Mouse (Mus musculus) heart, adult 8-10 months (tissue): ENCODE measurements around the gene Styk1. TPM values are rescaled to one million over a fixed set of nuclear protein-coding genes. Genes with fewer than 3 reads are reported as not detected.

Experiments used
- DNase-seq: peaks from one replicate; pipeline ENCODE4 v3.0.0; 2022; ENCODE audit warnings: low spot score
- total RNA-seq, 4 experiments: library from RNA; stranded (reverse); gene quantifications; 2 replicates each; pipeline ENCODE4 v1.2.4; 2022

The Styk1 gene
- under 1 TPM in 3 of 4 experiments, not detected in 1; 0.17 to 0.49 (median 0.19) TPM for total RNA-seq

DNA sequence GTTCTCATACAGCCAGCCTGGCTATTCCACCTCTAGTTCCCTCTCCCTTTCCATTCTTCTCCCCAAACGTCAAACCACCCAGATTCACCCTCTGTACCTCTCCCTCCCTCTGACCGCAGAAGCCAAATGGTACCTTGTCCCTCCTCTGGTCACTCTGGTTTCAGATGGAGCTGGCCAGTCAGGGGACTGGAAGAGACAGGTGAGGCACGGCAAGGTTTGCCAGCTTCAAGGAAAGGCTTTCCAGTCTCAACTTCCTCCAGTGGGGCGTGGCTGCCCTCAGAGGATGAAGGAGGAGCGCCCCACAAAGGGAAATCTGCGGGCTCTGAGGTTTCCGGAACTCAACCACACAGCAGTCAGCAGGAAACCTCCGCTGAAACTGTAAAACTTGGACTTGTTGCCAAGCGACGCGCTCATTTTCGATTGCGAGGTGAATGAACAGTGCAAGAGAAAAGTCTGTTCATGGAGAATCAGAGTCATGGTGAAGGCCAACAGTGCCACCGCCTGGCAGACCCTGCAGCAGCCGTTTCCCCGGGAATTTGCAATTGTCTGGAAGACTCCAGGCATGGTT is at the start of gene Styk1:
Gene Styk1, minus strand, starts transcription at position 246 of the 568 bp plus-strand sequence.
- DNase-seq, result peak; percentile 58

GRCm38 (mm10) chr6:131403036-131403435 is 49.6 kb upstream of the Styk1 start:
- no peak for DNase-seq

DNA sequence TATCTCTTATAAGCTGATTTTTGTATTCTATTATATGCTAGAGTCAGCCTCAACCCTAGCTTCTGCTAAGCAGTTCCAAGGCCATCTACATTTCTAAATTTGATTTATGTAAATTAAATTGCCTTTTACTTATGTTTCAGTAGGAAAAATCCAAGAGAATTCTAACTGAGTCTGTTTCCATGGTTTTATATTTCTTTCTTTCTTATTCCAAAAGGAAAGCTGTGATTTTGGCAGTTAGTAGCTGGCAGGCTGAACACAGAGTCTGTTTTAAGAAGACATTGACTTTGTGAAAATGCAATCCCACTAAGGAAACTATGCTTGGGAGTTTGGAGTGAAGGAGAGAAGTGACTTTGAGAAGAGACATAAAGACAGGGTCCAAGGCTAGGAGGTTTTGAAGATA is 49.2 kb upstream of the Styk1 start:
- DNase-seq, result no peak

- DNase-seq, result no peak
Measured at GRCm38 (mm10) chr6:131401259-131401658, 47.9 kb upstream of the Styk1 start.

DNA sequence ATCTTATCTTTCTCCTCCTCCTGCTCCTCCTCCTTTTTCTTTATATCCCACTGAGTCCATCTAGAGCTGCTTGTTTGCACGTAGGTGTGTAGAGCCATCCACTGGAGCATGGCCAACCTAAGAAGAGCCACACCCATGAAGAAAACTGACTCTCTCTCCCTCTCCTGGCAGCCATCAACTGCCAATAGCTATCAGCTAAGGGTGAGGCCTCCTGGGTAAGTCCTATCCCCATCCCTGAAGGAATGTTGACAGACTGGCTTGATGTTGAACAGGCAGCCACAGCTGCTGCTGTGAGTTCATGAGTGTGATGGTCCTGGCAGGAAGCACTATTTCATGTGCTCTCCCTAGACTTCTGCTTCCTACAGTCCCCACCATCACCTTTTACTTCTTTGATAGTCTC is 43.3 kb upstream of the Styk1 start:
- DNase-seq, result no peak

GRCm38 (mm10) chr6:131393873-131394660 is 40.7 kb upstream of the Styk1 start:
- DNase-seq, result no peak

DNA sequence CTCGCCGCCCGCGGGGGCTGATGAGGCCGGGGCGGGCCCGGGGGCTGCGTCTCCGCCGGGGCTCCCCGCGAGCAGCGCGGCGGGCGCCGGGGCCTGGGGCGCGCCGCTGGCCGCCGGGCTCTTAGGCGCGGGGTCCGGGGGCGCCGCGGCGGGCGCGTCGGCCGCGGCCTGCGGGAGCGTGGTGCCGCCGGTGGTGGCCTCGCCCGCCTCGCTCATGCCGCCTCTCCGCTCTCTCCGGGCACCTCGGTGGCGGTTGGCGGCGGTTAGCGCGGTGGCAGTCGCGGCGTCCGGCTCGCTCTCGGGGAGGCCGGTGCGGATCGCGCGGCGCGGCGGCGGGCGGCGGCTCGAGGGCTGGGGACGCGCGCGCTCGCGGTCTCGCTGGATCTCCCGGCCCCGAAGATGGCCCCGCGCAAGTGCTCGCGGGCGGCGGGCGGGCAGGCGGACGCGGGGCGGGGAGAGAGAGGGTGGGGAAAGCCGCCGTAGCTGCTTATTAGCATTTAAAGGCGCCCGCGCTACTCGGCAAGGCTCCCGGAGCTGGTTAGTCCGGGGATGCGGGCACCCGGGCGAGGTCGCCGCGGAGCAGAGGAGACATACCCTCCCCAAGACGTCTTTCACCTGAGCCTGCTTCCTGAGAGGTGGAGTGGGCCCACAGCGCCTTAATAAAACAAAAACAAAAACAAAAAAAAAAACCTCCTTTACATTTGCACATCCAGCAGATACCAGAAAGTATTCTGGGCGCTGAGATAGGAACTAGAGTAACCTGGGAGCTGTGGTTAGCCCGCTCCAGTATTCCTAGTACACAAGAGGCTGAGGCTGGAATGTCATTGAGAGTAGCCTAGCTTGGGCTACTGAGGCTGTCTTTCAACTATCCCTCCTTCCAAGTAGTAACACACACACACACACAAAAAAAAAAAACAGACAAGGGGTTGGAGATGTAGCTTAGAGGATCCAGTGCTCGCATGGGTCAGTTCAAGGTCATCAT is 34.9 kb upstream of the Styk1 start, which contains the start of gene Ybx3:
Gene Ybx3, minus strand, starts transcription at position 437 of the 982 bp plus-strand sequence.
- peak; percentile 88 for DNase-seq

GRCm38 (mm10) chr6:131387221-131388039 is 34.0 kb upstream of the Styk1 start:
- peak; percentile 45 for DNase-seq

- DNase-seq, result no peak
Measured at GRCm38 (mm10) chr6:131386416-131387019, 33.1 kb upstream of the Styk1 start.

GRCm38 (mm10) chr6:131385469-131385868 is 32.1 kb upstream of the Styk1 start:
- no peak for DNase-seq

DNA sequence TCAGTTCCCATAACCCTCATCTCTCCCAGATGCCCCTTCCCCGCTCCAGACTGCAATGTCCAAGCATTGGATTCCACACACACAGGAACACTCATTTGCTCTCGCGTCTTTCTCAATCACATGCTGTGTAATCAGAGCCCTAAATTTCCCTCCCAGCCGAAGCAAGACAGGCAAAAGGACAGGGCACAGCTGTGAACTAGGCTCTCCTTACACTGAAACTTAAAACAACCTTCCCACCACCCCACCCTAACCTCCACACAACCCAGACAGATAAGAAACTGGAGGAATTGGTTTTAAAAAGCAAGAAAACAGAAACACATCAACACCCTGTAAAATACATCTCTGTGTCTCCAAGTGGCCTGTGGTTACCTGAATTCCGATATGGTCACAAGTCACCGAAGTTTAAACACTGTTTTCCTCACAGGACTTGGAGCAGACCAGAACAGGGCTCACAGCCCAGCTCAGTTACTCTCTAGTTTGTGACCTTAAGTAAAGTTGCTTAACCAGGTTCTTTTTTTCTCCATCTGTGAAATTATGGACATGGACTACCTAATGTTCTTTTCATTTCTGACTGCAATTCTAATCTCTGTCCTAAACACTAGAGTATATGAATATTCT is 30.4 kb upstream of the Styk1 start:
- no peak for DNase-seq

DNA sequence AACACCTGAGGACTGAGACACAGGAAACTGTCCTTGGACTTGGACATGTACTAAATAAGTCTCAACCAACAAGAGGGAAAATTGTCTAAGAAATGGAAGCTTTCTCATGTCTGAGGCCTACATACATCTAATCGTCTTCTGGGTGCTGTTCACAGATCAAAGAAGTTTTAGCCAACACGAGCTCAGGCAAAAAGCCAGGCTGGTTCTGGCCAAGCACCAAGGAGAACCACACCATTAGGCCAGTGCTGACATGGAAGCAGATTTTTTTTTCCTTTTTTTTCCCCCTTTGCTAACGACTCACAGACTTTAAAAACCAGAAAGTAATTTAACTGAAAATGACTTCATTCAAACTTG is 29.6 kb upstream of the Styk1 start:
- peak; percentile 35 for DNase-seq

DNA sequence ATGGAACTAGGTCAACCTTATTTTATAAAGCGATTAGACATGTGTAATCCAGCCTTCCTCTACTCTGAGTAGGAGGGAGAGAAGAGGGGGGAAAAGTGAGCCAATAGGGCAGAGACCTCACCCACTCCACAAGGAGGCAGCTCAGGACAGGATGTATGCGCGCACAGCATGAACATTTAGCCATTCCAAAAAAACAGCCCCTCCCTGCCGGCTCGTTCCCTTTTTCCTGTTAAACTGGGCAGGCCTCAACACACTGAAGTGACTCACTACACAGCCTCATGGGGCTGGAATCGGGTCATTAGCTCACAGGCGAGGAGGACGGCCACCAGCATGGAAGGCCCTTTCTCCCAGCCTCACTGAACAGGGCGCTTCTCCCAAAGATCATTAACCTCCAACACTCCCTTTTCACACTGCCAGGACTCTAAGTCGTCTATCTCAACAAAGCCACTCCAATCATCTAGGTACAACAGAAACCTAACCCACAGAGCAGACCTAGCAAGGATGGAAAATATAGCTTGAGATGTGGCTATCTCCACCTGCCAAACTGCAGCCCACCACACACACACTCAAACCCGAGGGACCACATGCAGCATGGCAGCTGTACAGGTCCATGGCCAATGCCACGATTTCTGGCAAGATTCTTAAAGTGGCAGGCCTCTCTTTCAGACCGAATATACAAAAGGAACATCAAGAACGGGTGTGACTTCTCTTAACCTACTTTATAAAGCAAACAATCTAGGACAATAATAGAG is 29.0 kb upstream of the Styk1 start:
- DNase-seq, result peak; percentile 90

DNA sequence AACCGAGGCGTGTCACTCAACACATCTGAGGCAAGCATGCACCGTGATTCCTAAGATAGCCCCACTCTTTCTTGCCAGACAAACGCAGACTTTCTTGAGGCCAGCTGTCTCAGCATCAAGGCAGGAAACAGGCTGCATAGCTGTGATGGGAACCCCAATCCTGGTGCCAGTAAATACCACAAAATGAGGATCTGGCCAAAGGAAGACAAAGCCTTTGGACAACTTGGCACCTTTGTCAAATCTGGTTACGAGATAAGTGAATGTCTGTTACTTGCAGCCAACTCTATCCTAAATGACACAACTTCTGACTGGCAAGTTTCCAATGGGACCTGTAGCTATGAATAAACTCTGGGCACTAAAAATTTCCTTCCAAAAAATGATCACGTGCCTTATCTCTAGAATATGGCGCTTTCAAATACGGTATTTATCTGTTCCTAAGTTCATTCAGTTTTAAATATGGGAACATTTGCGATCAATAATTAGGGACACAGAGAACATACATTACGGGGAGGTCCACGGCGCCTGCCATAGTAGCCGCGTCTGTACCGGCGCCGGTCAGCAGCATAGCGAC is 25.5 kb upstream of the Styk1 start:
- DNase-seq, result no peak

- no peak for DNase-seq
Measured at GRCm38 (mm10) chr6:131377378-131377777, 24.0 kb upstream of the Styk1 start.

- peak; percentile 12 for DNase-seq
Measured at GRCm38 (mm10) chr6:131374594-131375340, 21.4 kb upstream of the Styk1 start.

GRCm38 (mm10) chr6:131373160-131373559 is 19.8 kb upstream of the Styk1 start:
- no peak for DNase-seq

DNA sequence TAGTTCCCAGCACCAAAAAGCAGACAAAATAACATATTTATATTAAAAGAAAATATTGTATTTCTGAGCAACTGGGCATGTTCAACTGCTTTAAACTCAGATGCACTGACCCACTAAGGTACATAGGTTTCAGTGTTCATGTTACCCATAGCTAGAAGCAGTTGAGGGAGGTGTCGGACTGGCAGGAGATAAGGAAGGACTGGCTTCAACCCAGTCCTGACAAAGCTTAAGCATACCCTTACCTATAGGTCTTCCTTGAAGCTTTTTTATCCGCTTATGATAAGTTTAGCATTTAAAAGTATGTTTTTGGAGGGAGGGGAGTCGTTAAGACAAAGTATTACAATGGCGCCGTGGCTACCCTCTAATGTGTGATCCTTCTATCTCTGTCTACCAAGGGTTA is 17.4 kb upstream of the Styk1 start:
- DNase-seq, result no peak
